Mouse (Mus musculus): ENCODE measurements around the gene Rtn4rl2. TPM values are rescaled to one million over a fixed set of nuclear protein-coding genes. Genes with fewer than 3 reads are reported as not detected.
A peak's percentile ranks its signal among the peaks of the same experiment; 100 is the strongest.

Gene Rtn4rl2
- polyA plus RNA-seq, 1 experiment from 2014 or later, result 7.2 TPM

DNA sequence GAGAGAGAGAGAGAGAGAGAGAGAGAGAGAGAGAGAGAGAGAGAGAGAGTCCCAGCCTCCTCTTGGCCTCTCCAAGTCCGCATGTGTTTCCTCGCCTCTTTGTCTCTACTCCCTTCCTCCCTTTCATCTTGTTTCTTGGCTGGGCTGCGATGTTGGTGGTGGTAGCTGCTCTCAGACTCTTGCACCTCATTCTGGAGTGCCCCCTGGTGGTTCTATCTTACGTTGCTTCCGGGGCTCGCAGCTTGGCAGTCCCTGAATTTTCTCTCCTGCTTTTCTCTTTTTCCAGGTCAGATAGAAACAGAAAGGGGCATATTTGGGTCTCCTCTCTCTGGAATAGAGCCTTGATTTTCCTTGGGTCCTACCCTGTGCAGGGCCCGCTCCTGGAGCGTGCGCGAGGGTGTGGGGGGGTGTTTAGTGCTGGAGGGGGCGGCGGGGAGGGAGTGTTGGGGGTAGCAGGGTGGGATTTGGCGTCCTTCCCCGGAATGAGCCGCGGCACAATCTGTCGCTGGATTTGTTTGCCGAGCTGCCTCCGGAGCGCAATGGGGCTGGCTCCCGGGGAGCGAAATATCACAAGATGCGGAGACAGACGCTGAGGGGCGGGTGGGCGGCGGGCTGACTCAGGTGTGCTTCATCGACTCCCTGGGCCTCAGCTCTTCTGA is 2.3 kb upstream of the Rtn4rl2 start:
- WGBS, result 1% methylated on average over 28 of the region's 28 CpGs
- 0 out of 2 replicates have a peak overlapping the region, but pooled peaks have one; percentile 7 for H3K9ac ChIP-seq (ENCODE audit: low read length)
- H3K9me3 ChIP-seq (ENCODE audit: control insufficient read depth, low read length), result no peaks in the 10 kb centered on the region
- H3K36me3 ChIP-seq (ENCODE audit: control insufficient read depth, insufficient read depth, low read length), result no peaks in the 10 kb centered on the region
- no peak overlapping the region for H3K27ac ChIP-seq (ENCODE audit: low read depth, low read length)
- ATAC-seq (ENCODE audit: insufficient read depth, low FRiP score, low TSS enrichment) (no peak), DNase-seq (ENCODE audit: low spot score) (peak; percentile 74)
- peak overlapping the region; percentile 39 for H3K4me2 ChIP-seq (ENCODE audit: low read depth)
- H3K4me3 ChIP-seq (ENCODE audit: low read depth, low read length), result peak overlapping the region; percentile 24
- H3K27me3 ChIP-seq (ENCODE audit: control insufficient read depth, insufficient read depth, low read length), result peaks cover 60% of the 10 kb centered on the region
- H3K4me1 ChIP-seq (ENCODE audit: control insufficient read depth, insufficient read depth, low read length), result peaks cover 16% of the 10 kb centered on the region

DNA sequence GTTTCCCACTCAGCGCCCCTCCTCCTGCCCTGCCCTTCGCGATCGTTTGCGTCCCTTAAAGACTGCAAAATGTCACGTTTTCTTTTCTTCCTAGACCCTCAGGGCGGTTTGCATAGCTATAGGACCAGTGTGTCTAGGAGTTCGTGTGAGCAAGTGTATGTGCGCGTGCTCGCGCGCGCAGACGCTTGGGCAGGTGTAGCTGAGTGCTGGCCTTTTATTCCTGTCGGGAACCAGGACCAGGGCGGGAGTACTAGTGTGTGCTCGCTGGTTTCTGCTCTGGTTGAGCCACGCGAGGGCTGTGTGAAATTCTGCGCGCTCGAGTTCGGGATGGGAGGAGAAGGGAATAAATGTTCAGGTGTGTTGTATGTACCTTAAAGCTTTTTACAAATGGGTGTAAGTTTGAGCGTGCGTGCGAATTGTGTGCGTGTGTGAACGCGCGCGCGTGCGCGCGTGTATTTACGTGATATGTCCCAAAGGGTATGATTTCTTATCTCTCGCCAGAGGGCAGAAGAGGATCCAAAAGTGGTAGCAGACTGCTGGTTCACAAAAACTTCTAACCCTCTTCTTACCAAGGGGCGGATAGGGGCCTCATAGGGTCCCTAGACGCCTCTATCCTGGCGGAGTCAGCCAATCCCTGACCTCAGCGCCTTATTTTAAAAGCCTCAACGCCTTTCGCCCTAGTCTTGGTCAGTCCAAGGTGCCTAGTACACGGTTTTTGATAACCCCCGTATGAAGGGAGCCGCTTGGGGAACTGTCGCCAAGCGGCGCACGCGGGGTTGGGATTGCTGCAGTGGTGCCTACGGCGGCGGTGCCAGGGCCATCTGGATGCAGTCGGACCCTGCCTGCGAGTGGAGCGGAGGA is 1.1 kb upstream of the Rtn4rl2 start:
- Histone ChIP-seq H3K9me3 (ENCODE audit: control insufficient read depth, low read length) (no peaks in the 10 kb centered on the region), H3K27ac (ENCODE audit: low read depth, low read length) (no peak overlapping the region), H3K36me3 (ENCODE audit: control insufficient read depth, insufficient read depth, low read length) (no peaks in the 10 kb centered on the region), H3K9ac (ENCODE audit: low read length) (no peak overlapping the region; the same call in 1 of the 2 replicates), H3K4me3 (ENCODE audit: low read depth, low read length) (peak overlapping the region; percentile 56), H3K4me2 (ENCODE audit: low read depth) (peak overlapping the region; percentile 76), H3K4me1 (ENCODE audit: control insufficient read depth, insufficient read depth, low read length) (peaks cover 19% of the 10 kb centered on the region), H3K27me3 (ENCODE audit: control insufficient read depth, insufficient read depth, low read length) (peaks cover 71% of the 10 kb centered on the region)
- ATAC-seq (ENCODE audit: insufficient read depth, low FRiP score, low TSS enrichment) (0 out of 2 replicates have a peak, but pooled peaks have one; percentile 24), DNase-seq (ENCODE audit: low spot score) (peak; percentile 57)
- WGBS, result under 1% methylated on average over 58 of the region's 58 CpGs

DNA sequence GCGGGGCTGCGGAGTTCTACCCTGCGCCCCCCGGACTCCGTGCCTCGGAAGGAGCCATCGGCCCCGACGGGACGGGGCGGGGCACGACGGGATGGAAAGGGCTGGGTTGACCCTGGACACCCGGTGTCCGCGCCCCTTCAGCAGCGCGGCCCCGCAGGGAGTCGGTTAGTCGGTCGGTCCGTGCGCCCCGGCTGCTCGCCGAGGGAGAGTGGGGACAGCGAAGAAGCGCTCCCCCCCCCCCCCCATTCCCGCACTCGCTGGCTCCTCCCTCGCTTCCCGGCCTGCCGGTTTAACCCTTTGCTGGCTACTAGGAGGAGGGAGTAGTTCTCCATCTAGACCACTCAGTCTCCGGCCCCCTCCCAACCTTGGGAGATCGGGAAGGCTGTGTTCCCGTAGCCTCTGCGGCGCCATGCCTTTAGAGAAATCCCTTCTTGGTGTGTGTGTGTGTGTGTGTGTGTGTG is 341 bp upstream of the Rtn4rl2 start:
- DNase-seq (ENCODE audit: low spot score), result peak; percentile 79
- no peak overlapping the region for H3K27ac ChIP-seq (ENCODE audit: low read depth, low read length)

DNA sequence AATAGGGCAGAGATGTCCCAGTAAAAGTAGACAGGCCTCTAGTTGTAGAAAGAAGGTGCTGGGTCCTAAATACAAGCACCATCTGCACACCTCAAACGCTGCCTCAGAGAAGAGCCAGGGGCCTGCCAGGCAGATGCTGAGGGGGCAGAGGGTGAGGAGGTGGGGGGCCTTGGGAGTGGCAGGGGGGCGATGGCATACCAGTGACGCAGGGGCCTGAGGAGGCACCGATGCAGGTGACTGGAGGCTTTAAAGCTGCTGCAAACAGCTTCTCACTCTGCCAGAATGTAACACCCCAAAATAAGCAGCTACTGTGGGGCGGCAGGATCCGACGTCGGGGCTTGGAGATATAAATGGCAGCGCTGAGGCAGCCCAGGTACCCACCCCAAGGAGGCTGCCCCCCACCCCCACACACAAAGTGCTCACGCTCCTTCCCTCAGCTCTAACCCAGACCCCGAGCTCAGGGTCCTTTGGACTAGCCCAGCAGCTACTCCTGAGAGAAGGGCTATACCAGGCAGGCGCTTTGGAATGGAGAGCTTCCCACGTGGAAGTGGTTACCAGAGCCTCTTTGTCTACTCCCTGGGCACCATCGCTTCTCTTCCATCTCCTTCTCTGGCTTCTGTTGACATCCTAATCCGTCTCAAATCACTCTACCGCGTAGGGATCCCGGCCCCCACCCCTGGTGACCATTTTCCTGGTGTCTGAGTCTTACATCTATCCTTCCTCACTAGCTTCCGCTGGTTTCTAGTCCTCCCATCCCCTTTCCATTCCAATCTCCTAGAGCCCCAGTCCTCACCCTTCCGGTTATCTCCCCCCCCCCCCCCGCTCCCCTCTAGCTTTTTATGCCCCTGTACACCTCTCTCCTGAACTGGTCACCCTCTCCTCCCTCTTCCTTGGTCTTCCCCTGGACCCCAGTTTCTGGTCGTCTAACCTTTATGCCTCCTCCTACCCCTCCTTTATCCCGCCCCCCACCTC is 1.1 kb downstream of the Rtn4rl2 start:
- H3K4me2 ChIP-seq (ENCODE audit: low read depth), result peak overlapping the region; percentile 12
- WGBS, result 12% methylated on average over 22 of the region's 23 CpGs
- H3K9ac ChIP-seq (ENCODE audit: low read length), result peak overlapping the region; percentile 4; the same call in 1 of the 2 replicates
- no peak for ATAC-seq (ENCODE audit: insufficient read depth, low FRiP score, low TSS enrichment)
- H3K36me3 ChIP-seq (ENCODE audit: control insufficient read depth, insufficient read depth, low read length), result no peaks in the 10 kb centered on the region
- H3K4me3 ChIP-seq (ENCODE audit: low read depth, low read length), result peak overlapping the region; percentile 56
- H3K9me3 ChIP-seq (ENCODE audit: control insufficient read depth, low read length), result no peaks in the 10 kb centered on the region
- peaks cover 19% of the 10 kb centered on the region for H3K4me1 ChIP-seq (ENCODE audit: control insufficient read depth, insufficient read depth, low read length)
- no peak overlapping the region for H3K27ac ChIP-seq (ENCODE audit: low read depth, low read length)
- DNase-seq (ENCODE audit: low spot score), result no peak
- H3K27me3 ChIP-seq (ENCODE audit: control insufficient read depth, insufficient read depth, low read length), result peaks cover 81% of the 10 kb centered on the region

More for the DNA sequence above, 341 bp upstream of the Rtn4rl2 start:
- Histone ChIP-seq H3K4me3 (ENCODE audit: low read depth, low read length) (peak overlapping the region; percentile 56), H3K4me1 (ENCODE audit: control insufficient read depth, insufficient read depth, low read length) (peaks cover 19% of the 10 kb centered on the region), H3K9ac (ENCODE audit: low read length) (peak overlapping the region; percentile 19), H3K9me3 (ENCODE audit: control insufficient read depth, low read length) (no peaks in the 10 kb centered on the region), H3K27me3 (ENCODE audit: control insufficient read depth, insufficient read depth, low read length) (peaks cover 76% of the 10 kb centered on the region), H3K36me3 (ENCODE audit: control insufficient read depth, insufficient read depth, low read length) (no peaks in the 10 kb centered on the region), H3K4me2 (ENCODE audit: low read depth) (peak overlapping the region; percentile 76)
- peak; percentile 26 for ATAC-seq (ENCODE audit: insufficient read depth, low FRiP score, low TSS enrichment)
- 0% methylated on average over 24 of the region's 39 CpGs for WGBS

GRCm38 (mm10) chr2:84884611-84885010 is 1.9 kb downstream of the Rtn4rl2 start:
- peaks cover 19% of the 10 kb centered on the region for H3K4me1 ChIP-seq (ENCODE audit: control insufficient read depth, insufficient read depth, low read length)
- peak overlapping the region; percentile 12; the same call in 1 of the 2 replicates for H3K4me2 ChIP-seq (ENCODE audit: low read depth)
- DNase-seq (ENCODE audit: low spot score), result no peak

GRCm38 (mm10) chr2:84883942-84884341 is 2.6 kb downstream of the Rtn4rl2 start:
- Histone ChIP-seq H3K36me3 (ENCODE audit: control insufficient read depth, insufficient read depth, low read length) (no peaks in the 10 kb centered on the region), H3K27ac (ENCODE audit: low read depth, low read length) (no peak overlapping the region), H3K4me3 (ENCODE audit: low read depth, low read length) (no peak overlapping the region), H3K4me1 (ENCODE audit: control insufficient read depth, insufficient read depth, low read length) (peaks cover 19% of the 10 kb centered on the region), H3K4me2 (ENCODE audit: low read depth) (no peak overlapping the region), H3K9me3 (ENCODE audit: control insufficient read depth, low read length) (no peaks in the 10 kb centered on the region), H3K27me3 (ENCODE audit: control insufficient read depth, insufficient read depth, low read length) (peaks cover 72% of the 10 kb centered on the region), H3K9ac (ENCODE audit: low read length) (no peak overlapping the region)
- DNase-seq (ENCODE audit: low spot score), result no peak
- no peak for ATAC-seq (ENCODE audit: insufficient read depth, low FRiP score, low TSS enrichment)
- WGBS, result 61% methylated on average over 4 of the region's 4 CpGs

More at GRCm38 (mm10) chr2:84884611-84885010, 1.9 kb downstream of the Rtn4rl2 start:
- no peak overlapping the region for H3K27ac ChIP-seq (ENCODE audit: low read depth, low read length)
- H3K9me3 ChIP-seq (ENCODE audit: control insufficient read depth, low read length), result no peaks in the 10 kb centered on the region
- no peak overlapping the region for H3K4me3 ChIP-seq (ENCODE audit: low read depth, low read length)
- WGBS, result 48% methylated on average over 4 of the region's 4 CpGs
- no peaks in the 10 kb centered on the region for H3K36me3 ChIP-seq (ENCODE audit: control insufficient read depth, insufficient read depth, low read length)
- H3K9ac ChIP-seq (ENCODE audit: low read length), result no peak overlapping the region; the same call in 1 of the 2 replicates
- peaks cover 79% of the 10 kb centered on the region for H3K27me3 ChIP-seq (ENCODE audit: control insufficient read depth, insufficient read depth, low read length)
- no peak for ATAC-seq (ENCODE audit: insufficient read depth, low FRiP score, low TSS enrichment)

- peaks cover 19% of the 10 kb centered on the region for H3K4me1 ChIP-seq (ENCODE audit: control insufficient read depth, insufficient read depth, low read length)
- no peaks in the 10 kb centered on the region for H3K9me3 ChIP-seq (ENCODE audit: control insufficient read depth, low read length)
- no peak overlapping the region for H3K9ac ChIP-seq (ENCODE audit: low read length)
- no peaks in the 10 kb centered on the region for H3K36me3 ChIP-seq (ENCODE audit: control insufficient read depth, insufficient read depth, low read length)
- no peak for DNase-seq (ENCODE audit: low spot score)
- WGBS, result 4% methylated on average over 11 of the region's 11 CpGs
- no peak overlapping the region for H3K27ac ChIP-seq (ENCODE audit: low read depth, low read length)
- peaks cover 68% of the 10 kb centered on the region for H3K27me3 ChIP-seq (ENCODE audit: control insufficient read depth, insufficient read depth, low read length)
- 0 out of 2 replicates have a peak overlapping the region, but pooled peaks have one; percentile 0 for H3K4me3 ChIP-seq (ENCODE audit: low read depth, low read length)
- no peak for ATAC-seq (ENCODE audit: insufficient read depth, low FRiP score, low TSS enrichment)
- peak overlapping the region; percentile 17; the same call in 1 of the 2 replicates for H3K4me2 ChIP-seq (ENCODE audit: low read depth)
These were observed 3.0 kb downstream of the Rtn4rl2 start for GRCm38 (mm10) chr2:84883530-84883929.

DNA sequence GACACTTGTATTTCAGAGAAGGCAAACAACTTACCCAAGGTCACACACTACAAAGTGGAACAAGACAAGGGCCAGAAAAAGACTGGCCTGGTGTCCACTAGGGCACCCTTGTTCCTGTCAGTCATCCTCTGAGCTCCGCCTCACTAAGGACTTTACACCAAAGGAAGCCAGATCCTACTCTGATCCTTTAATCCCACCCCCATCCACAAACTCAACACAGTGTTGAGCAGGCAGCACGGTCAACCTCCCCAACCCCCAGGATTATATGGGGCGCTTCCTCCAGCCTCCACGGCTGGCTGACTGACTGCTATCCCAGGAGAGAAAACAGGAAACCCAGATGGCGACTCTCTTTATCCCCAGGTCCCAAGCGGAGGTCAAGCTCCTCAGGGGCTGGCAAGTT is 3.4 kb downstream of the Rtn4rl2 start:
- H3K4me3 ChIP-seq (ENCODE audit: low read depth, low read length), result 0 out of 2 replicates have a peak overlapping the region, but pooled peaks have one; percentile 0
- H3K9me3 ChIP-seq (ENCODE audit: control insufficient read depth, low read length), result no peaks in the 10 kb centered on the region
- DNase-seq (ENCODE audit: low spot score) (no peak), ATAC-seq (ENCODE audit: insufficient read depth, low FRiP score, low TSS enrichment) (no peak)
- H3K36me3 ChIP-seq (ENCODE audit: control insufficient read depth, insufficient read depth, low read length), result no peaks in the 10 kb centered on the region
- WGBS, result 5% methylated on average over 6 of the region's 6 CpGs
- H3K4me2 ChIP-seq (ENCODE audit: low read depth), result peak overlapping the region; percentile 17; the same call in 1 of the 2 replicates
- no peak overlapping the region for H3K27ac ChIP-seq (ENCODE audit: low read depth, low read length)
- H3K9ac ChIP-seq (ENCODE audit: low read length), result no peak overlapping the region
- peaks cover 64% of the 10 kb centered on the region for H3K27me3 ChIP-seq (ENCODE audit: control insufficient read depth, insufficient read depth, low read length)
- H3K4me1 ChIP-seq (ENCODE audit: control insufficient read depth, insufficient read depth, low read length), result peaks cover 16% of the 10 kb centered on the region

All from neural tube, embryonic 11.5 days (tissue).